9 mouse cellular contexts compared by ENCODE assay signal in genomic region chr8:117526185-117526584, GRCm38 (mm10). TPM values are rescaled to one million over a fixed set of nuclear protein-coding genes. Genes with fewer than 3 reads are reported as not detected.
DNase-seq lines count a peak whose midpoint lies in the region; ATAC-seq and TF ChIP-seq lines count a peak whose summit lies in the region.
"Had no signal": no experiment of that assay in that cellular context is flagged by ENCODE, and none has a peak within 500 bp of the region (broad histone marks: within the 10 kb centered on the region; RNA-seq: fewer than 3 reads in every experiment).

No protein-coding gene starts in this region.

- WGBS in heart, embryonic 15.5 days, result 40% methylated on average over 2 of the region's 2 CpGs

- H3K4me3 ChIP-seq in gastrocnemius, adult 2 months, result no peak overlapping the region
- H3K4me3 ChIP-seq in heart, embryonic 15.5 days, result no peak overlapping the region
- H3K4me3 ChIP-seq: midbrain, embryonic 15.5 days had no signal

- DNase-seq in gastrocnemius, adult 2 months, result peak; percentile 35
- DNase-seq in gastrocnemius, postnatal 36 days, result no peak
- peak; percentile 29 for DNase-seq in 3T3-L1 (ENCODE audit: low read depth, low spot score)
- DNase-seq in lung, postnatal 36 days, result peak; percentile 69
- DNase-seq in gastrocnemius, postnatal 4 days (ENCODE audit: low spot score in 2 of 2), result no peak
- DNase-seq in cerebellum, adult 9-11 months, result no peak

- H3K9me3 ChIP-seq in heart, embryonic 15.5 days (replicated peaks), result no peaks in the 10 kb centered on the region
- H3K9me3 ChIP-seq: midbrain, embryonic 15.5 days had no signal

- H3K36me3 ChIP-seq in heart, embryonic 15.5 days, result no peaks in the 10 kb centered on the region
- H3K36me3 ChIP-seq: midbrain, embryonic 15.5 days had no signal

- no peak for TF ChIP-seq CTCF in gastrocnemius, adult 2 months (IDR thresholded peaks at IDR 0.05)

- H3K27me3 ChIP-seq in heart, embryonic 15.5 days, result no peaks in the 10 kb centered on the region
- H3K27me3 ChIP-seq: midbrain, embryonic 15.5 days had no signal

- intact Hi-C loops in gastrocnemius, adult 2 months (cut with DNase I), result no loop called here
- intact Hi-C loops in gastrocnemius, postnatal 36 days (cut with DNase I), result no loop called here

- no peak overlapping the region for H3K27ac ChIP-seq in gastrocnemius, adult 2 months
- H3K27ac ChIP-seq in heart, embryonic 15.5 days, result peak overlapping the region; percentile 20; the same call in 1 of the 2 replicates
- H3K27ac ChIP-seq: midbrain, embryonic 15.5 days had no signal

- no peak overlapping the region for H3K4me2 ChIP-seq in heart, embryonic 15.5 days
- H3K4me2 ChIP-seq: midbrain, embryonic 15.5 days had no signal

- peaks cover 9% of the 10 kb centered on the region for H3K4me1 ChIP-seq in heart, embryonic 15.5 days (replicated peaks)
- H3K4me1 ChIP-seq: midbrain, embryonic 15.5 days had no signal

- no peak for ATAC-seq in heart, embryonic 15.5 days (replicated peaks; ENCODE audit: insufficient number of reproducible peaks, insufficient read depth, low FRiP score, low read depth)
- ATAC-seq in erythroblast, adult 5-6 weeks (replicated peaks; ENCODE audit: low FRiP score, poor library complexity, severe bottlenecking), result no peak
- ATAC-seq: midbrain, embryonic 15.5 days had no signal

- no peak overlapping the region for H3K9ac ChIP-seq in heart, embryonic 15.5 days
- H3K9ac ChIP-seq: midbrain, embryonic 15.5 days had no signal

RNA-seq across cellular contexts. Expression of gene Plcg2, which starts 28.1 kb away (rescaled TPM):
- under 1 TPM; 0.73 to 0.79 TPM for total RNA-seq in gastrocnemius, adult 2 months (2021)
- total RNA-seq in gastrocnemius, postnatal 36 days (2021), result under 1 TPM; 0.59 to 0.61 TPM
- polyA plus RNA-seq in heart, embryonic 15.5 days (2015; fragmentation: Nextera tagmentation; extraction: Ambion mirVana), result 6.1 and 8.2 TPM in 2 replicates
- 16.1 and 19.6 TPM in 2 replicates for total RNA-seq in erythroblast, adult 5-6 weeks (2015; ENCODE audit: low replicate concordance)
- 19.0 and 19.8 TPM in 2 replicates for total RNA-seq in erythroblast, adult 5-6 weeks (2017; ENCODE audit: low replicate concordance)
- 1 to 10 TPM; 2.1 to 2.4 TPM for total RNA-seq in gastrocnemius, postnatal 4 days (2021)

Comparison
In these comparisons a context has a peak if more than half of its experiments do, and no peak if none do; other contexts are left out.
1. DNase-seq: peak in gastrocnemius, adult 2 months (single experiment), 3T3-L1 (single experiment) and lung, postnatal 36 days (single experiment); none in gastrocnemius, postnatal 36 days (0 of 2), gastrocnemius, postnatal 4 days (0 of 2) and cerebellum, adult 9-11 months (single experiment).
2. RNA of gene Plcg2, which starts 28.1 kb away (total RNA-seq): 16.1 to 19.8 TPM in erythroblast, adult 5-6 weeks; 2.1 to 2.4 TPM in gastrocnemius, postnatal 4 days, 0.73 to 0.79 TPM in gastrocnemius, adult 2 months and 0.59 to 0.61 TPM in gastrocnemius, postnatal 36 days; every median in the first group is over 4 times any median in the second.